Mouse (Mus musculus) embryonic facial prominence, embryonic 14.5 days (tissue): ENCODE results near the gene Ccdc106. TPM values are rescaled to one million over a fixed set of nuclear protein-coding genes. Genes with fewer than 3 reads are reported as not detected.
"Not testable (repeated sequence)": the region's sequence is repeated elsewhere in the genome, so short reads cannot be mapped to it uniquely, and the experiment has no call there.

Source experiments
- ATAC-seq: fragments of 200-750 bp; cut with Nextera tagmentation; 2 replicates; pipeline ENCODE4 v1.8.0; 2017; ENCODE audit warnings: low read depth, moderate number of reproducible peaks, moderate TSS enrichment
- DNase-seq: peaks from one replicate; pipeline ENCODE4 v3.0.0-alpha.2; 2015; ENCODE audit warnings: low spot score
- H3K27ac ChIP-seq: fragments of 300-500 bp; sonication (generic); replicated peaks from 2 replicates; pipeline ENCODE4 v1.5.1; 2014; ENCODE audit warnings: low read depth, mild to moderate bottlenecking, low read length, moderate library complexity
- H3K27me3 ChIP-seq: fragments of 300-500 bp; sonication (generic); replicated peaks from 2 replicates; pipeline ENCODE4 v1.6.1; 2014; ENCODE audit warnings: low read length; ENCODE audit not compliant: control insufficient read depth, insufficient read depth
- H3K36me3 ChIP-seq: fragments of 300-500 bp; sonication (generic); 2 replicates; pipeline ENCODE4 v1.6.1; 2014; ENCODE audit warnings: low read length, mixed read lengths; ENCODE audit not compliant: control insufficient read depth, insufficient read depth
- H3K4me1 ChIP-seq: fragments of 300-500 bp; sonication (generic); 2 replicates; pipeline ENCODE4 v1.6.1; 2014; ENCODE audit warnings: antibody characterized with exemption, low read length; ENCODE audit not compliant: control insufficient read depth, insufficient read depth
- H3K4me2 ChIP-seq: fragments of 300-500 bp; sonication (generic); 2 replicates; pipeline ENCODE4 v1.6.1; 2014; ENCODE audit warnings: low read depth, mild to moderate bottlenecking, low read length, moderate library complexity, mixed read lengths
- H3K4me3 ChIP-seq: fragments of 300-500 bp; sonication (generic); 2 replicates; pipeline ENCODE4 v1.5.1; 2014; ENCODE audit warnings: low read depth, mild to moderate bottlenecking, low read length
- H3K9ac ChIP-seq: fragments of 300-500 bp; sonication (generic); 2 replicates; pipeline ENCODE4 v1.6.1; 2014; ENCODE audit warnings: low read depth, mild to moderate bottlenecking, low read length, moderate library complexity, mixed read lengths
- H3K9me3 ChIP-seq: fragments of 300-500 bp; sonication (generic); 2 replicates; pipeline ENCODE4 v1.6.1; 2016; ENCODE audit warnings: low read length; ENCODE audit not compliant: control insufficient read depth
- WGBS: fragments of 180-500 bp; shearing (Covaris S2); extraction: QIAGEN DNeasy Blood & Tissue Kit; methylation state at CpG from one replicate; pipeline ENCODE4 v1.1.7; 2014; 5-methylcytosine and 5-hydroxymethylcytosine counted together
- polyA plus RNA-seq: library from polyadenylated mRNA; unstranded; fragments of >200 nt; fragmentation: Nextera tagmentation; extraction: Ambion mirVana; gene quantifications from 2 replicates; pipeline ENCODE4 v1.2.1, GENCODE M21; 2014

The Ccdc106 gene
- polyA plus RNA-seq, 1 experiment from 2014 or later: 21.6 TPM

- Histone ChIP-seq H3K9ac (peak overlapping the region; percentile 94), H3K36me3 (peaks cover 36% of the 10 kb centered on the region), H3K27ac (peak overlapping the region; percentile 93), H3K4me2 (peak overlapping the region; percentile 84), H3K4me1 (peaks cover 12% of the 10 kb centered on the region), H3K4me3 (peak overlapping the region; percentile 92)
- H3K27me3 ChIP-seq, H3K9me3 ChIP-seq, DNase-seq, ATAC-seq: not testable (repeated sequence)
- WGBS: 28% methylated on average over 8 of the region's 8 CpGs
These were observed 777 bp upstream of the Ccdc106 start for GRCm38 (mm10) chr7:5019576-5019975.

DNA sequence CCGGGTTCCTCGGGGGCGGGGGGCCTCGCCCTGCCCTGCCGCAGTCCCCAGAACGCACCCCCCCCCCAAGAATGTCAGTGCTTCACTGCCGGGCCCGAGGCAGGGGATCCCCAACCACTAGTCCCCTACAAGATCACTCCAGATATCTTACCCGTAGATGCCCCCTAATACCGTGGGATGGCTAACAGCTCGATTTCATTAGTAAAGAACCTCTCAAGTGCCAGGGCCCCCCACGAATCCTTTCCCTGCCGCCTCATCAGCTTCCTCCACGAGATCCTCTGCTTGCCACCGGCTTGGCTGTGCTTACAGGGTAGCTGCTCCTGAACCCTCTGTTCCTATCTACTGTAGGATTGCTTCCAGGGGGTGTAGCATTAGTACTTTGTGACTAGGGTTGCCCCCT is 332 bp downstream of the Ccdc106 start:
- ATAC-seq (peak; percentile 10; the same call in 1 of the 2 replicates), DNase-seq (no peak)
- Histone ChIP-seq H3K9ac (peak overlapping the region; percentile 94), H3K27ac (peak overlapping the region; percentile 93), H3K36me3 (peaks cover 47% of the 10 kb centered on the region), H3K4me1 (peaks cover 12% of the 10 kb centered on the region), H3K9me3 (no peaks in the 10 kb centered on the region), H3K27me3 (no peaks in the 10 kb centered on the region), H3K4me3 (peak overlapping the region; percentile 92), H3K4me2 (peak overlapping the region; percentile 84)
- WGBS: 0% methylated on average over 9 of the region's 15 CpGs

GRCm38 (mm10) chr7:5021197-5021596 is 844 bp downstream of the Ccdc106 start:
- H3K4me3 ChIP-seq: peak overlapping the region; percentile 92
- no peak for DNase-seq
- no peaks in the 10 kb centered on the region for H3K27me3 ChIP-seq
- peaks cover 50% of the 10 kb centered on the region for H3K36me3 ChIP-seq
- H3K9ac ChIP-seq: peak overlapping the region; percentile 94
- peaks cover 8% of the 10 kb centered on the region; the same call in 1 of the 2 replicates for H3K4me1 ChIP-seq
- no peak for ATAC-seq
- no peaks in the 10 kb centered on the region for H3K9me3 ChIP-seq
- peak overlapping the region; percentile 93 for H3K27ac ChIP-seq
- H3K4me2 ChIP-seq: peak overlapping the region; percentile 84
- 46% methylated on average over 5 of the region's 5 CpGs for WGBS

- Histone ChIP-seq H3K4me2 (no peak overlapping the region), H3K9me3 (peaks cover 38% of the 10 kb centered on the region), H3K27ac (no peak overlapping the region), H3K27me3 (no peaks in the 10 kb centered on the region), H3K9ac (no peak overlapping the region), H3K4me1 (no peaks in the 10 kb centered on the region), H3K4me3 (no peak overlapping the region), H3K36me3 (peaks cover 95% of the 10 kb centered on the region)
- WGBS: 97% methylated on average over 22 of the region's 22 CpGs
- DNase-seq: no peak
- ATAC-seq: no peak
These were observed 9.2 kb downstream of the Ccdc106 start for GRCm38 (mm10) chr7:5029543-5029942.

- WGBS: 94% methylated on average over 17 of the region's 21 CpGs
- H3K9ac ChIP-seq: no peak overlapping the region
- H3K4me2 ChIP-seq: no peak overlapping the region
- H3K9me3 ChIP-seq: peaks cover 38% of the 10 kb centered on the region
- DNase-seq (no peak), ATAC-seq (no peak)
- no peak overlapping the region for H3K27ac ChIP-seq
- H3K4me1 ChIP-seq: no peaks in the 10 kb centered on the region
- H3K4me3 ChIP-seq: no peak overlapping the region; the same call in 1 of the 2 replicates
- peaks cover 95% of the 10 kb centered on the region for H3K36me3 ChIP-seq
- no peaks in the 10 kb centered on the region for H3K27me3 ChIP-seq
These were observed 9.6 kb downstream of the Ccdc106 start for GRCm38 (mm10) chr7:5029946-5030345.

GRCm38 (mm10) chr7:5030554-5031275 is 10.4 kb downstream of the Ccdc106 start:
- whole genome bisulfite sequencing: 89% methylated on average over 61 of the region's 63 CpGs
- Histone ChIP-seq H3K9ac (no peak overlapping the region), H3K4me3 (no peak overlapping the region; the same call in 1 of the 2 replicates), H3K27ac (no peak overlapping the region), H3K27me3 (no peaks in the 10 kb centered on the region), H3K4me2 (no peak overlapping the region), H3K4me1 (no peaks in the 10 kb centered on the region), H3K9me3 (peaks cover 38% of the 10 kb centered on the region), H3K36me3 (peaks cover 96% of the 10 kb centered on the region)
- DNase-seq (no peak), ATAC-seq (no peak)

- Histone ChIP-seq H3K9me3 (peaks cover 38% of the 10 kb centered on the region), H3K27me3 (no peaks in the 10 kb centered on the region), H3K36me3 (peaks cover 98% of the 10 kb centered on the region), H3K4me2 (no peak overlapping the region), H3K27ac (no peak overlapping the region), H3K4me3 (no peak overlapping the region), H3K9ac (no peak overlapping the region), H3K4me1 (no peaks in the 10 kb centered on the region)
- 81% methylated on average over 25 of the region's 46 CpGs for WGBS
- ATAC-seq (no peak), DNase-seq (no peak)
These were observed 11.1 kb downstream of the Ccdc106 start for GRCm38 (mm10) chr7:5031496-5031895.

GRCm38 (mm10) chr7:5033818-5034217 is 13.5 kb downstream of the Ccdc106 start, which contains the start of gene 4632433K11Rik:
4632433K11Rik (plus strand) TSS chr7:5034118.
- H3K4me1 ChIP-seq: no peaks in the 10 kb centered on the region
- H3K36me3 ChIP-seq: peaks cover 79% of the 10 kb centered on the region
- DNase-seq: no peak
- no peaks in the 10 kb centered on the region for H3K27me3 ChIP-seq
- H3K4me2 ChIP-seq: no peak within 1 kb of the TSS
- no peak within 1 kb of the TSS for H3K27ac ChIP-seq
- 83% methylated on average over 3 of the region's 3 CpGs for WGBS
- ATAC-seq: no peak
- H3K9me3 ChIP-seq: peaks cover 37% of the 10 kb centered on the region
- no peak within 1 kb of the TSS for H3K9ac ChIP-seq
- H3K4me3 ChIP-seq: no peak within 1 kb of the TSS

GRCm38 (mm10) chr7:5035628-5036027 is 15.3 kb downstream of the Ccdc106 start:
- DNase-seq: no peak
- H3K27ac ChIP-seq: no peak overlapping the region
- no peak overlapping the region for H3K4me2 ChIP-seq
- H3K27me3 ChIP-seq: no peaks in the 10 kb centered on the region
- H3K4me3 ChIP-seq: no peak overlapping the region
- no peak for ATAC-seq
- 95% methylated on average over 17 of the region's 17 CpGs for WGBS
- H3K9ac ChIP-seq: no peak overlapping the region
- H3K4me1 ChIP-seq: peaks cover 6% of the 10 kb centered on the region; the same call in 1 of the 2 replicates
- H3K9me3 ChIP-seq: peaks cover 19% of the 10 kb centered on the region
- peaks cover 65% of the 10 kb centered on the region for H3K36me3 ChIP-seq
